Mouse (Mus musculus): ENCODE results near the gene Gli3. TPM values are rescaled to one million over a fixed set of nuclear protein-coding genes. Genes with fewer than 3 reads are reported as not detected.

Gene Gli3
- polyA plus RNA-seq, 1 experiment from 2014 or later = 7.0 TPM

- Histone ChIP-seq H3K4me1 (ENCODE audit: control insufficient read depth in 2 of 2, insufficient read depth in 2 of 2, low read length in 2 of 2) (no peaks in the 10 kb centered on the region), H3K9me3 (ENCODE audit: control insufficient read depth, low read length) (no peaks in the 10 kb centered on the region), H3K4me3 (ENCODE audit: control insufficient read depth in 1 of 2, insufficient read depth in 1 of 2, low read depth in 1 of 2, low read length in 2 of 2) (no peak overlapping the region), H3K9ac (ENCODE audit: low read length) (no peak overlapping the region), H3K27ac (replicated peaks in 1 of 2; ENCODE audit: control insufficient read depth in 1 of 2, insufficient read depth in 1 of 2, low read depth in 2 of 2, low read length in 2 of 2) (no peak overlapping the region), H3K4me2 (ENCODE audit: low read length) (no peak overlapping the region), H3K27me3 (ENCODE audit: control insufficient read depth, insufficient read depth, low read length) (no peaks in the 10 kb centered on the region), H3K36me3 (ENCODE audit: control insufficient read depth, insufficient read depth, low read length) (no peaks in the 10 kb centered on the region)
- WGBS = 78% methylated on average over 8 of the region's 8 CpGs
- no peak for ATAC-seq (ENCODE audit: insufficient number of reproducible peaks, insufficient read depth, low FRiP score, low read depth)
Measured at GRCm38 (mm10) chr13:15524208-15524607, 61.2 kb downstream of the Gli3 start.

GRCm38 (mm10) chr13:15526691-15527090 is 63.7 kb downstream of the Gli3 start:
- Histone ChIP-seq H3K36me3 (ENCODE audit: control insufficient read depth, insufficient read depth, low read length) (no peaks in the 10 kb centered on the region), H3K4me3 (ENCODE audit: control insufficient read depth in 1 of 2, insufficient read depth in 1 of 2, low read depth in 1 of 2, low read length in 2 of 2) (no peak overlapping the region), H3K4me2 (ENCODE audit: low read length) (no peak overlapping the region), H3K9ac (ENCODE audit: low read length) (no peak overlapping the region), H3K27me3 (ENCODE audit: control insufficient read depth, insufficient read depth, low read length) (no peaks in the 10 kb centered on the region), H3K27ac (replicated peaks in 1 of 2; ENCODE audit: control insufficient read depth in 1 of 2, insufficient read depth in 1 of 2, low read depth in 2 of 2, low read length in 2 of 2) (no peak overlapping the region), H3K9me3 (ENCODE audit: control insufficient read depth, low read length) (no peaks in the 10 kb centered on the region), H3K4me1 (ENCODE audit: control insufficient read depth in 2 of 2, insufficient read depth in 2 of 2, low read length in 2 of 2) (no peaks in the 10 kb centered on the region)
- ATAC-seq (ENCODE audit: insufficient number of reproducible peaks, insufficient read depth, low FRiP score, low read depth) = no peak
- WGBS = 84% methylated on average over 4 of the region's 4 CpGs

GRCm38 (mm10) chr13:15531568-15531967 is 68.5 kb downstream of the Gli3 start:
- 76% methylated on average over 3 of the region's 3 CpGs for WGBS
- no peak for ATAC-seq (ENCODE audit: insufficient number of reproducible peaks, insufficient read depth, low FRiP score, low read depth)

GRCm38 (mm10) chr13:15537206-15537605 is 74.2 kb downstream of the Gli3 start:
- no peak overlapping the region for H3K4me2 ChIP-seq (ENCODE audit: low read length)
- WGBS = 60% methylated on average over 5 of the region's 5 CpGs

More at GRCm38 (mm10) chr13:15531568-15531967, 68.5 kb downstream of the Gli3 start:
- H3K27me3 ChIP-seq (ENCODE audit: control insufficient read depth, insufficient read depth, low read length) = no peaks in the 10 kb centered on the region
- no peak overlapping the region for H3K4me2 ChIP-seq (ENCODE audit: low read length)
- no peak overlapping the region for H3K4me3 ChIP-seq (ENCODE audit: control insufficient read depth in 1 of 2, insufficient read depth in 1 of 2, low read depth in 1 of 2, low read length in 2 of 2)
- no peaks in the 10 kb centered on the region for H3K36me3 ChIP-seq (ENCODE audit: control insufficient read depth, insufficient read depth, low read length)
- H3K9ac ChIP-seq (ENCODE audit: low read length) = no peak overlapping the region
- H3K27ac ChIP-seq (replicated peaks in 1 of 2; ENCODE audit: control insufficient read depth in 1 of 2, insufficient read depth in 1 of 2, low read depth in 2 of 2, low read length in 2 of 2) = no peak overlapping the region
- no peaks in the 10 kb centered on the region for H3K4me1 ChIP-seq (ENCODE audit: control insufficient read depth in 2 of 2, insufficient read depth in 2 of 2, low read length in 2 of 2)
- no peaks in the 10 kb centered on the region for H3K9me3 ChIP-seq (ENCODE audit: control insufficient read depth, low read length)

GRCm38 (mm10) chr13:15537611-15538010 is 74.6 kb downstream of the Gli3 start:
- Histone ChIP-seq H3K9me3 (ENCODE audit: control insufficient read depth, low read length) (no peaks in the 10 kb centered on the region), H3K36me3 (ENCODE audit: control insufficient read depth, insufficient read depth, low read length) (no peaks in the 10 kb centered on the region), H3K4me1 (ENCODE audit: control insufficient read depth in 2 of 2, insufficient read depth in 2 of 2, low read length in 2 of 2) (no peaks in the 10 kb centered on the region), H3K4me3 (ENCODE audit: control insufficient read depth in 1 of 2, insufficient read depth in 1 of 2, low read depth in 1 of 2, low read length in 2 of 2) (no peak overlapping the region), H3K27me3 (ENCODE audit: control insufficient read depth, insufficient read depth, low read length) (no peaks in the 10 kb centered on the region), H3K27ac (replicated peaks in 1 of 2; ENCODE audit: control insufficient read depth in 1 of 2, insufficient read depth in 1 of 2, low read depth in 2 of 2, low read length in 2 of 2) (no peak overlapping the region), H3K4me2 (ENCODE audit: low read length) (no peak overlapping the region), H3K9ac (ENCODE audit: low read length) (no peak overlapping the region)
- ATAC-seq (ENCODE audit: insufficient number of reproducible peaks, insufficient read depth, low FRiP score, low read depth) = no peak
- WGBS = 86% methylated on average over 3 of the region's 3 CpGs

More at GRCm38 (mm10) chr13:15537206-15537605, 74.2 kb downstream of the Gli3 start:
- H3K27me3 ChIP-seq (ENCODE audit: control insufficient read depth, insufficient read depth, low read length) = no peaks in the 10 kb centered on the region
- no peak overlapping the region for H3K4me3 ChIP-seq (ENCODE audit: control insufficient read depth in 1 of 2, insufficient read depth in 1 of 2, low read depth in 1 of 2, low read length in 2 of 2)
- no peaks in the 10 kb centered on the region for H3K36me3 ChIP-seq (ENCODE audit: control insufficient read depth, insufficient read depth, low read length)
- no peaks in the 10 kb centered on the region for H3K9me3 ChIP-seq (ENCODE audit: control insufficient read depth, low read length)
- no peak overlapping the region for H3K9ac ChIP-seq (ENCODE audit: low read length)
- no peak overlapping the region for H3K27ac ChIP-seq (replicated peaks in 1 of 2; ENCODE audit: control insufficient read depth in 1 of 2, insufficient read depth in 1 of 2, low read depth in 2 of 2, low read length in 2 of 2)
- ATAC-seq (ENCODE audit: insufficient number of reproducible peaks, insufficient read depth, low FRiP score, low read depth) = no peak
- no peaks in the 10 kb centered on the region for H3K4me1 ChIP-seq (ENCODE audit: control insufficient read depth in 2 of 2, insufficient read depth in 2 of 2, low read length in 2 of 2)

GRCm38 (mm10) chr13:15538389-15538788 is 75.4 kb downstream of the Gli3 start:
- Histone ChIP-seq H3K9ac (ENCODE audit: low read length) (no peak overlapping the region), H3K4me2 (ENCODE audit: low read length) (no peak overlapping the region), H3K27ac (replicated peaks in 1 of 2; ENCODE audit: control insufficient read depth in 1 of 2, insufficient read depth in 1 of 2, low read depth in 2 of 2, low read length in 2 of 2) (no peak overlapping the region), H3K36me3 (ENCODE audit: control insufficient read depth, insufficient read depth, low read length) (no peaks in the 10 kb centered on the region), H3K4me3 (ENCODE audit: control insufficient read depth in 1 of 2, insufficient read depth in 1 of 2, low read depth in 1 of 2, low read length in 2 of 2) (no peak overlapping the region), H3K4me1 (ENCODE audit: control insufficient read depth in 2 of 2, insufficient read depth in 2 of 2, low read length in 2 of 2) (no peaks in the 10 kb centered on the region), H3K9me3 (ENCODE audit: control insufficient read depth, low read length) (no peaks in the 10 kb centered on the region), H3K27me3 (ENCODE audit: control insufficient read depth, insufficient read depth, low read length) (no peaks in the 10 kb centered on the region)
- no peak for ATAC-seq (ENCODE audit: insufficient number of reproducible peaks, insufficient read depth, low FRiP score, low read depth)
- 65% methylated on average over 2 of the region's 2 CpGs for WGBS

GRCm38 (mm10) chr13:15542053-15542452 is 79.0 kb downstream of the Gli3 start:
- 23% methylated on average over 5 of the region's 5 CpGs for WGBS
- ATAC-seq (ENCODE audit: insufficient number of reproducible peaks, insufficient read depth, low FRiP score, low read depth) = no peak
- Histone ChIP-seq H3K9ac (ENCODE audit: low read length) (no peak overlapping the region), H3K27me3 (ENCODE audit: control insufficient read depth, insufficient read depth, low read length) (no peaks in the 10 kb centered on the region), H3K27ac (replicated peaks in 1 of 2; ENCODE audit: control insufficient read depth in 1 of 2, insufficient read depth in 1 of 2, low read depth in 2 of 2, low read length in 2 of 2) (no peak overlapping the region), H3K9me3 (ENCODE audit: control insufficient read depth, low read length) (no peaks in the 10 kb centered on the region), H3K4me2 (ENCODE audit: low read length) (no peak overlapping the region), H3K4me1 (ENCODE audit: control insufficient read depth in 2 of 2, insufficient read depth in 2 of 2, low read length in 2 of 2) (no peaks in the 10 kb centered on the region; a peak in 1 of 4 replicates), H3K4me3 (ENCODE audit: control insufficient read depth in 1 of 2, insufficient read depth in 1 of 2, low read depth in 1 of 2, low read length in 2 of 2) (no peak overlapping the region), H3K36me3 (ENCODE audit: control insufficient read depth, insufficient read depth, low read length) (no peaks in the 10 kb centered on the region)

GRCm38 (mm10) chr13:15543169-15543887 is 80.3 kb downstream of the Gli3 start:
- Histone ChIP-seq H3K4me3 (ENCODE audit: control insufficient read depth in 1 of 2, insufficient read depth in 1 of 2, low read depth in 1 of 2, low read length in 2 of 2) (no peak overlapping the region), H3K9me3 (ENCODE audit: control insufficient read depth, low read length) (no peaks in the 10 kb centered on the region), H3K9ac (ENCODE audit: low read length) (no peak overlapping the region), H3K27me3 (ENCODE audit: control insufficient read depth, insufficient read depth, low read length) (no peaks in the 10 kb centered on the region), H3K4me2 (ENCODE audit: low read length) (no peak overlapping the region), H3K36me3 (ENCODE audit: control insufficient read depth, insufficient read depth, low read length) (no peaks in the 10 kb centered on the region), H3K4me1 (ENCODE audit: control insufficient read depth in 2 of 2, insufficient read depth in 2 of 2, low read length in 2 of 2) (no peaks in the 10 kb centered on the region; a peak in 1 of 4 replicates), H3K27ac (replicated peaks in 1 of 2; ENCODE audit: control insufficient read depth in 1 of 2, insufficient read depth in 1 of 2, low read depth in 2 of 2, low read length in 2 of 2) (no peak overlapping the region)
- ATAC-seq (ENCODE audit: insufficient number of reproducible peaks, insufficient read depth, low FRiP score, low read depth) = no peak
- WGBS = 77% methylated on average over 12 of the region's 12 CpGs

Data from heart, embryonic 14.5 days (tissue).